Mouse (Mus musculus) lung, postnatal 4 days (tissue): ENCODE measurements around the gene Cd209f.
"Not testable (repeated sequence)": the region's sequence is repeated elsewhere in the genome, so short reads cannot be mapped to it uniquely, and the experiment has no call there.

Source experiments
- DNase-seq, 2 experiments: peaks; one replicate each; pipeline ENCODE4 v3.0.0; 2021

The Cd209f gene

DNA sequence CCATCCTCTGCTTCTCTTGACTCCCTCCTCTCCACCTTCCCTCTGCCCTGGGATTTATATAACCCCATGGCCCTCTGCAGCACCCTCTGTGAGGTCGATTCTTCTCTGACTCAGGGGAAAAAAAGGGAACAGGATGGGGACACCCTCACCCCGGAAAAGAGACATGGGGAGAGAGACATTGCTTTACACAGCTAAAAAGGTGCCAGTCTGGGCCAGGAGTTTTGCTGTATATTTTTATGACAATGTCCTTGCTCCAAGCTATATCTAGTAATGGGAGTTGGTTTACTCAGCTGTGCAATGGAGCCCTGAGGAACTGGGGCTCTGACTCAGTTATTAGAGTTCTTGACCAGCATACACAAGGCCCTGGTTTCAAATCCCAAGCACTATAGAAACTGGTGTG lies at the start of gene Cd209f:
Gene Cd209f (minus strand): TSS at position 101 of the 400 bp plus-strand sequence.
- DNase-seq = not testable (repeated sequence)

DNA sequence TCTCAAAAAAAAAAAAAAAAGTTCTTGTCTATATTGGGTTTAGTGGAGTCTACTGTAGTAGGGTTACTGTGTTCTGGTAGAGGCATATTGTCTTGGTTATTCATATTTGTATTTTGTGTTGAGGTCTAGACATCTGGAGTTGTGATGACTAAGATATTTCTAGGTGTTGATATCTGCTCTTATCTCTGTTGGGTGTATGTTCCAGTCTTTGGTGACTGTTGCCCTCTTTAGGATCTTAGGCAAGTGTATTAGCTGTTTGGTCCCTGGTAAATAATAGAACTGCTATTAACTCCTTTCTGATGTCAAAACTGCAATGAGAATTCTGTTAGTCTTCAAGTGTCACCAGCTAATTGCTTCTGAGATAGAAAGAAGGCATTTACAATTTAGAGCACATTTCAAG lies 49.2 kb upstream of the Cd209f start:
- no peak for DNase-seq

DNA sequence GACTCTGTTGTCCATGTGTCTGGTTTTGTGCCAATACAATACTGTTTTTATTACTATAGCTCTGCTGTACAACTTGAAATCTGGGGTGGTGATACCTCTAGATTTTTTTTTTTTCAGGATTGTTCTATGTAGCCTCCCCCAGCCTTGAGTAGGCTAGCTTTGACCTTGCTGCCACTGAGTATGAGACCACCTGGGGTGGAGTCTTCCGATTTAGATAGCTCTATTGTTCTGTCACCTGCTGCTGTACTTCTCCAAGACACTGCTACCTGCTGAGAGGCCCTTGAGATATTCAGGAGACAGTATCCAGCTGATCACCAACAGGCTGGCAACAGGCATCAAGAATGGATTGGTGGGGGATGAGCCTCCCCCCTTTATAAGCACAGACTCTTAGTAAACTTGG lies 41.6 kb upstream of the Cd209f start:
- DNase-seq = no peak

DNA sequence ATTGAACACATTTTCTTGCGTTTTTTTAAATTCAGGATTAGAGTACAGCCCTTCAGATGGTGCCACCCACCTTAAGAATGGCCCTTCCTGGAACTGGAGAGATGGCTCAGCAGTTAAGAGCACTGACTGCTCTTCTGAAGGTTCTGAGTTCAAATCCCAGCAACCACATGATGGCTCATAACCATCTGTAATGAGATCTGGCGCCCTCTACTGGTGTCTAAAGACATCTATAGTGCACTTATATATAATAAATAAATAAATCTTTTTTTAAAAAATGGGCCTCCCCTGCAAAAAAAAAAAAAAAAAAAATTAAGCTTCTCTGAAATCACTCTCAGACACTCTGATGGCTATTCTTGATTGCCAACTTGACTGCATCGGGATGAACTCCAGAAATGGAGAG lies 36.1 kb upstream of the Cd209f start:
- no peak for DNase-seq

DNA sequence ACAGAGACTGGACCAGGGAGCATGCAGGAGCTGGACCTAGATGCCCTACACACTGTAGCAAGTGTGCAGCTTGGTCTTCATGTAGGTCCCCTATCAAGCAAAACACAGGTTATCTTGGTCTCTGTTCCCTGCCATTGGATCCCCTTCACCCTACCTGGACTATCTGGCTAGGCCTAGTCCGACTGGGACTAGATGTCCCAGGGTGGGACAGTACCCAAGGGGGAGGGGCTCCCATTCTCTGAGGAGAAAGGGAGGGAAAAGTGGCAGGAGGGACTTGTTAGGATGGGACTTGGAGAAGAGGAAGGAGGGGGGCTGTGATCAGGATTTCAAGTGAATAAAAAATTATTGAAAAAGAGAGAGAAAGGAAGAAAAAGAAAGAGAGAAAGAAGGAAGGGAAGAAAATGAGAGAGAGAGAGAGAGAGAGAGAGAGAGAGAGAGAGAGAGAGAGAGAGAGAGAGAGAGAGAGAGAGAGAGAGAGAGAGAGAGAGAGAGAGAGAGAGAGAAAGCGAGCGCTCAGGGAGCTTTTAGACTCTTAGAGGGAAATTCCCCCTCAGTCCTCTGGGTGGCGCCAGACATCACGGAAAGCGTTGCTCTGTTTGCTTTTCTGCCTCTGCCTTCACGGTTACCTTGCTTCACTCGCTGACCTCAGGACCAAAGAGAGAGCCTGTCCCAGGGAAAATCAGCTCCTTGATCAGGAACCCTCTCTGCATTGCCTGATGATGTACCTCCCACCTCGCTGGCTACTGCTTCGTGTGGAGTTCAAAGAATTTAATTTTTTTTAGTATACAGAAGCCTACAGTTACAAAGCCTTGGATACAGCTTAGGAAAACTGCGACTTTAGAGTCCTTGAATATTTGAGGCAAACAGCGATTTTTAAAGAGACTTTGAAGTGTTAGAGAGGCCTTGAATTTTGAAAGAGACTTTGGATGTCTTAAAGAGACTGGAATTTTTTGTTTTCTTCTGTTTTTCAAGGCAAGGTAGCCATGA lies 34.3 kb upstream of the Cd209f start:
- DNase-seq = peak; percentile 53 to 77

DNA sequence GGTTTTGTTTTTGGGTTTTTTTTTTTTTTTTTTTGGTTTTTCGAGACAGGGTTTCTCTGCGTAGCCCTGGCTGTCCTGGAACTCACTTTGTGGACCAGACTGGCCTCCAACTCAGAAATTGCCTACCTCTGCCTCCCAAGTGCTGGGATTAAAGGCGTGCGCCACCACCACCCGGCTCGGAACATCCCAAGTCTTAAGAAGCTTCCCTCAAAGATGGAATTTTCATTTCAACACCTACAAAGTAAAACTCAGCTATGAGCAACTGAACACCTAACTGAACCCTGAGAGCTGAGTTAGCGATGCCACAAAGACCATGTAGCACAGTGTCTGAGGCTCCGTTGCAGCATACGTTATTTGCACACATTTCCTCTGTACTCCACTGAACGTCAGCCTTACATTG lies 28.2 kb upstream of the Cd209f start, which contains the start of gene Cd209g:
Gene Cd209g (plus strand): TSS at position 301 of the 400 bp plus-strand sequence.
- no peak for DNase-seq

DNA sequence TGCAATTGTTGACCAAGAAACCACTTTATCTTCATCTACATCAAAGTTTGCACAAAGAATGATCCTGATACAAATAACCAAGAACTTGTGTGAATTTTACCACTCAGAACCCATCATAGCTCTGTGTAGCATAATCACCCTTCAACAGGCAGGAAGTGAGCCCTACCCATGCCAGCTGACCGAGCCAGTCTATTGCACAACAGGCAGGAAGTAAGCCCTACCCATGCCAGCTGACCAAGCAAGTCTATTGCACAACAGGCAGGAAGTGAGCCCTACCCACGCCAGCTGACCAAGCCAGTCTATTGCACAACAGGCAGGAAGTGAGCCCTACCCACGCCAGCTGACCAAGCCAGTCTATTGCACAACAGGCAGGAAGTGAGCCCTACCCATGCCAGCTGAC lies 17.1 kb downstream of the Cd209f start:
- DNase-seq = not testable (repeated sequence)

DNA sequence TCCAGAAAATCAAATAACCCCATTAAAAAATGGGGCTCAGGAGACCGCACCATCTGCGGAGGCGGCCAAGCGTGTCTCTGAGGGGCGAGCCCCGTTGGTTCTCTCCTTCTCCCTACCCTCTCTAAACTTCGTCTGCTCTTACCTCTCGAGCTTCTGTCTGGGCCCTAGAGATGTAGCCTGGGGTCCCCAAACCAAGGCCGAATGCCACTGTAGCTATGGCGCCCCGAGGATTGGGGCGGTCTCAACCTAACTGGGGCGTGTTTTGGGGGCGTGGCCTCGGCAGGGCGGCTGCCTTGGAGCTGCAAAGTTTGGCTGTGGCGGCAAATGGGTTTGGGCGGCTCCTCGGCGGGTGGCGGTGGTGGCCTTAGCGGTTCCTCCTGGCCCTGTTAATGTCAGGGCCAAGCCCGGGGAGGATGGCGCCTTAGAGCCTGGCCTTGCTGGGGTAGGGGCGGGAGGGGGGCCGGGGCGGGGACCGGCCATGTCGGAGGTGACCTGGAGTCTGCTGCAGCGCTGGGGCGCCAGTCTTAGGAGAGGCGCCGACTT lies 18.4 kb downstream of the Cd209f start:
- not testable (repeated sequence) for DNase-seq
